Mouse (Mus musculus): Measurements from ENCODE around the gene Klk4.

The Klk4 gene

GRCm38 (mm10) chr7:43880912-43881311 is at the start of gene Klk4:
Gene Klk4, plus strand, starts transcription at chr7:43881160.
- no peak for DNase-seq (ENCODE audit: low spot score in 2 of 2)

DNA sequence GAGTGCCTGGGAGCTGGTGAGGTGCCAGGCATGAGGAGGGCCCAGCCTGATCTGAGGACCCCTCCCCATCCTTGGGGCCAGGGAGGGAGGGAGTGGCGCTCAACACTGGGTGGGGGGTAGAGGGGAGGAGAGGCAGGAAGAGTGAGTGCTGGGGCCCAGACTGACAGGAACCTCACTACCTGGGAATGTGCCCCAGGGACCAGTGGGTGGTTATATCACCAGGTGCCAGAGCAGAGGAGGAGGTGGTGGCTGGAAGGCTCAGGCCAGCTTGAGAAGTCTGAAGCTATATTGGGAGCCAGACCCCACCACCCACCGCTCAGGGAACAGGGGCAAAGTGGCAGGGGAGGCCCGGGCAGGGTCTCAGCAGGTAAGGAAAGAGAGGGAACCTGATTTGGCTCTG is 39.3 kb upstream of the Klk4 start, which contains the start of gene Klk5:
TSS of gene Klk5 (plus strand) at position 271 of the 400 bp plus-strand sequence.
- peak in 1 of 2 experiments; percentile 56 for DNase-seq (ENCODE audit: low spot score in 2 of 2)

GRCm38 (mm10) chr7:43843801-43844200 is 37.2 kb upstream of the Klk4 start:
- DNase-seq (ENCODE audit: low spot score in 2 of 2), result no peak

DNA sequence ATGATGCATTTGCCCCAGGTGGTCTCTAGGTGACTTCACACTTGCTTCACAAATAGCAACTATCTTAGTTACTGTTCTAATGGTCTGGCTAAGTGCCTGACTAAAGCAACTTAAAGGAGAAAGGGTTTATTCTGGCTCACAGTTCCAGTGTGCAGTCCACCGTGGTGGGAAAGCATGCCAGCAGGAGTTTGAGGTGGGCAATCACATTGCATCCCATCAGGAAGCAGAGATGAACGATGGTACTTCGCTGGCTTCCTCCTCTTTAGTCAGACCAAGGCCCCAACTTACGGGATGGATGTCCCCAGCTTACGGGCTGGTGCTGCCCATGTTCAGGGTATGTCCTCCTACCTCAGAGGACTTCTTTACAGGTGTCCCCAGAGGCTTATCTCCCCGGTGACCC is 29.3 kb upstream of the Klk4 start:
- DNase-seq (ENCODE audit: low spot score in 2 of 2), result no peak

GRCm38 (mm10) chr7:43854642-43855380 is 26.1 kb upstream of the Klk4 start:
- peak in 1 of 2 experiments; percentile 47 for DNase-seq (ENCODE audit: low spot score in 2 of 2)

GRCm38 (mm10) chr7:43855709-43856108 is 25.3 kb upstream of the Klk4 start:
- peak in 1 of 2 experiments; percentile 19 for DNase-seq (ENCODE audit: low spot score in 2 of 2)

- peak in 1 of 2 experiments; percentile 32 for DNase-seq (ENCODE audit: low spot score in 2 of 2)
Observed at GRCm38 (mm10) chr7:43856307-43856706, 24.7 kb upstream of the Klk4 start.

GRCm38 (mm10) chr7:43857501-43857900 is 23.5 kb upstream of the Klk4 start:
- DNase-seq (ENCODE audit: low spot score in 2 of 2), result no peak

DNA sequence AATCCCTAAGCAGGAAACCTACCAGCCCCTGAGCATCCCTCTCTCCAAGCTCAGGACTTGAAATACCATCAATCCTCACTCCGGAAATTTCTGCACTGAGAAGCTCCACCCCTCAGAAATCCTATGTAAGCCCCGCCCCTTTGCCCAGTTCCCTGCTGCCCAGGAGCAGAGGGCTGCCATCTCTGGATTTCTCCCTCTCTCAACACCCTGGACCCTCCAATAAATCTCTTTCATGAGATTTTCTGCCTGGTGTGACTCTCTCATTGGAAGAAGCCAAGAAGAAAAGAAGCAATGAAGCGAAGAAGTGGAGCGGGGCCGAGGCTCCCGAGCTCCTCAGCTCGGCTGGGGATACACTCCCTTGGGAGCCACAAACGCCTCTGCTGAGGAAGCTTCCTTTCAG is 20.5 kb upstream of the Klk4 start:
- DNase-seq (ENCODE audit: low spot score in 2 of 2), result peak in 1 of 2 experiments; percentile 54

- peak; percentile 26 to 75 for DNase-seq (ENCODE audit: low spot score in 2 of 2)
Observed at GRCm38 (mm10) chr7:43873237-43873636, 7.7 kb upstream of the Klk4 start.

DNA sequence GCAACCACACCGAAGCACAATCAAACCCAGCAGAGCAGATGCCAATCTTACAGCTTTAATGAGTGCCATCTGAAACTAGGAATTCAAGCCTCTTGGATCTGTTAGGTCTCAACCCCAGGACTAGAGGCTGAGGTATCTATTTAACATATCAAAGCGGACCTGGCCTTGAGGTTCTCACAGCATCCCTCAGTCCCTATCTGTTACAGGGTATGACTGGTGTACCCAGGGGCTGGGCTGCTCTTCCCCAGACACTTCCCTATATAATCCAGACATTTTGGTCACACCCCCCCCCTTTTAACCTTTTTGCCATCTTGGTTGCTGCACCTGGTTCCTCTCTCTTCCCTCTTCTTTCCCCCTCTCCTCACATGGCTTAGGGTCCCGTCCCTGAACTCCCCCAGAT is 7.3 kb upstream of the Klk4 start:
- no peak for DNase-seq (ENCODE audit: low spot score in 2 of 2)

- no peak for DNase-seq (ENCODE audit: low spot score in 2 of 2)
Observed at GRCm38 (mm10) chr7:43874868-43875375, 6.0 kb upstream of the Klk4 start.

GRCm38 (mm10) chr7:43876444-43876843 is 4.5 kb upstream of the Klk4 start:
- DNase-seq (ENCODE audit: low spot score in 2 of 2), result no peak

DNA sequence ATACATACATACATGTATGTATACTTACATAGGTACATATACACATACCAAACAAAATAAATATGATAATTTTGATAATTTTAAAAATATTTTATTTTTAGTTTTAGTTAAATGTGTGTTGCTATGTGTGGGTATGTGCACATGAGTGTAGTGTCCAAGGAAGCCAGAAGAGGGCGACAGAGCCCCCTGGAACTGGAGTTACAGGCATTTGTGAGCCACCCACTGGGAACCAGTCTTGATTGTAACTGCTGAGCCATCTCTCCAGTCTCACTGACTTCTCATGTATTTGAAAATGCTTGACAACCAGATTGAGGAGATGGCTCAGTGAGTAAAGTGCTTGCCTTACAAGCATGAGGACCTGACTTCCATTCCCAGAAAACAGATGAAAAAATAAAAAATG is 2.7 kb upstream of the Klk4 start:
- no peak for DNase-seq (ENCODE audit: low spot score in 2 of 2)

- DNase-seq (ENCODE audit: low spot score in 2 of 2), result no peak
Observed at GRCm38 (mm10) chr7:43882346-43882745, 1.4 kb downstream of the Klk4 start.

DNA sequence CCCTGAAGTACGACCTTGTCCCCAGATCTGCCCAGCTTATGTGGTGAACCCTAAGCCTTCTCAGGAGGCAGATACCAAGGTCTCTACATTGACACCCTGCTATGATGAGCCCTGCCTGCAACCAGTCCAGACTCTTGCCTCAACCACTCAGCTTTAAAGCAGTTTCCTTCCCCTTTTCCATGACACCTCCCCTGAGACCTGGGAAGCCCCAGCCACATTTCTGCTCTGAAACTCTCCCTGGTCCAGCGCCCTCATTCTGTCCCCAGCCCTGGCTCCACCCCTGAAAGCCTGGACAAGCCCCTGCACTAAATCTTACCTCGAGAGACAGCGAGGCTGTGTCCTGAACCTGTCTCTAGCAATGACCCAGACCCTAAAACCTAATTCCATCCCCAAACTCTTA is 1.9 kb downstream of the Klk4 start:
- peak in 1 of 2 experiments; percentile 57 for DNase-seq (ENCODE audit: low spot score in 2 of 2)

GRCm38 (mm10) chr7:43883547-43883946 is 2.6 kb downstream of the Klk4 start:
- peak in 1 of 2 experiments; percentile 61 for DNase-seq (ENCODE audit: low spot score in 2 of 2)

DNA sequence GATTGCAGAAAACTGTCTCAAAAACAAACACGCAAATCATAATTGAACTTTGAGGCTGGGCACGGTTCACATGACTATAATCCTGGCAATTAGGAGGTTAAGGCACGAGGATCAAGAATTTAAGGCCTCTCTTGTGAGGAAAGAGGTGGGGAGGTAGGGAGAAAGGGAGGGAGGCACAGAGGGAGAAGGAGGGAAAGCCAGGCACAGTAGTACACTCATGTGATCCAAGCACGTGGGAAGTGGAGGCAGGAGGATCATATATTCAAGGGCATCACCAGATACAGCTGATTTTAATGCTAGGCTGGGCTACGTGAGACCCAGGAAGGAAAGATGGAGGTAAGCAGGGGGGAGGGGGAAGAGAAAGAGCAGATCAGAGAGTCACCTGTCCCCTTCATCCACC is 10.4 kb downstream of the Klk4 start:
- no peak for DNase-seq (ENCODE audit: low spot score in 2 of 2)

GRCm38 (mm10) chr7:43891788-43892187 is 10.8 kb downstream of the Klk4 start:
- peak in 1 of 2 experiments; percentile 46 for DNase-seq (ENCODE audit: low spot score in 2 of 2)

DNA sequence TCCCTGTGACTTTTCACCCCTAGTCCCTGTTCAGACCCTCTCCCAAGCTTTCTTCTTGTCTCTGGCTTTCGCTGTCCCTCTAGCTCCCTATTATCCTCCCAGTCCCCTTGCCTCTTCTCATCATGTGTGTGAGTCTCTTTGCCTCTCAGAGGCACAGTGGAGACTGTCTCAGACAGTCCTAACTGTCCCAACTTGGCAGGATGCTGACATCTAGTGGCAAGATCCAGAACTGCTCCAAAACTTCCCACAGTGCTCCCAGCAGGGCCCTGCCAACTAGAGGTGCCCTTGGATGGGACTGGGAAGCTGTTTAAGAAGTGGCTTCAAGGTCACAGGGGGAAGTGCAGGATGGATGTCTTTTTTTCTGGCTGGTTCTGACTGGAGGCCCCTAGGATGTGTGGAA is 13.9 kb downstream of the Klk4 start:
- DNase-seq (ENCODE audit: low spot score in 2 of 2), result peak; percentile 70 to 81

DNA sequence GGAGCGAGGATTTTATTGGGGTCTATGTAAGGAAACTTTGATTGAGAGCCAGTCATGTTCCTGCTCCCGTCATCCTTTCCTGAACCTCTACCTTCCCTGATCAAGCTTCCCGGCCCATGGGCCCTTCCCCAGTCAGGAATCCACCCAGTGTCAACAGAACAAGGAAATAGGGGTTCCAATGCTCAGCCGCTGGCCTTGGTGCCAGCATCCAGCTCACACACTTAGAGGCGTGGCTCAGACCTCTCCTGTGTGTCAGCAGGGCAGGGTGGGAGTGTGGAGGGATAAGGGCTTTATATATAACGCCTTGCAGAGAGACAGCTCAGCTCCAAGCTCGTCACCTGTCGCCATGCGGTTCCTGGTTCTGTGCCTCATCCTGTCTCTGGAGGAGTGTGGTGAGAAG is 33.9 kb downstream of the Klk4 start:
- DNase-seq (ENCODE audit: low spot score in 2 of 2), result peak in 1 of 2 experiments; percentile 59

- DNase-seq (ENCODE audit: low spot score in 2 of 2), result peak in 1 of 2 experiments; percentile 51
Observed at GRCm38 (mm10) chr7:43918426-43918825, 37.5 kb downstream of the Klk4 start.

DNA sequence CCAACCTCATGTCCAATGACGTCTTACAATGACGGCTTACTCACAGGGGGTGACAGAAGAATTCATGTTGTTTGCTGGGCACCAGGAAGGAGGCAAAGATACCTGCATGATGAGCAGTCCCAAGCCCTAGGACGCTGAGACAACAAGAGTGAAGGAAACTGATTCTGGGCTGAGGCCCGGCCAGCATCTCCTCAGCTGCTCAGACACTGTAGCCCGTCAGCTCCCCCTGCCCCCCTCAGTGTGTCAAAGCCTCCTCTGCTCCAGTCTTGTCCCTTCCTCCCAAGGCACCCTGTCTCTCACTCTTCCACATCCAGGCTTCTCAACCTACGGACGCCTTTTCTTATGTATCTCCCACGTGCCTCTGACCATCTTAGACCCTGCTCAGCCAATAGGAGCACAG is 37.9 kb downstream of the Klk4 start:
- DNase-seq (ENCODE audit: low spot score in 2 of 2), result peak in 1 of 2 experiments; percentile 54
